Mouse (Mus musculus): ENCODE results near the gene Lix1l.

DNA sequence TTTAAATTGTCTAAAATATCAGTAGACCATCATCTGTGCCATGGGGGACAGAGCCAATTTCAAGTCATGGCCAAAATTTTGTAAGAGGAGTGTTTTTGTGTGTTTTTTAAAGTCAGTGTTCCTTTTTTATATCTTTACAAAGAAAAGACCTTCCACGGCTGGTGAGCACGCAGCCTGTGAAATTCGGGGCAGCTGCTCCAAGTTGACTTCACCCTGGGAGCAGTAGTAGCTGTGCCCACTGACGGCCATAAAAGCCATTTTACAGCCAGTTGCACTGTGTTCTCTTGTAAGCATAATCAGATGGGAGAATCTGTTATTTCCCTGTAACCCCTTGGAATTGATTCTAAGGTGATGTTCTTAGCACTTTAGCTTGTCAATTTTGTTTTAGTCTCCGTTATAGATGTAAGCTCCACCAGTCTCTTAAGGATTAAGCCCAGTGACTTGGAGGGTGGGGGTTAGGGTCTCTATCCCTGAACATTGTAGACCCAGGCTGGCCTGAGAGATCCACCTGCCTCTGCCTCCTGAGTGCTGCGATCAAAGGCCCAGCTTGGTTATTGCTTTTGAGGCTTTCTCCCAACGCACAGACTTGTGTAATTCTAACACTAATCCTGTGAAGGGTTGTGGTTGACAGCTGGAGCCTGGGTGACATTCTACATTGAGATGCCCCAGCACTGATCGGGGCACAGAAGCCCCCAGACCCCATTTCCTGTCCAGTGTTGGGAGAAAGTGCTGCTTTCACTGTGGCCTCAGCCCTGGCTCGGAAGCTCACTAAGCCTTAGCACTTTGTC, 39.9 kb upstream of the Lix1l start:
- TF ChIP-seq POLR2A (IDR thresholded peaks at IDR 0.05; ENCODE audit: borderline replicate concordance, extremely low read depth, insufficient read depth, insufficient read length, poor library complexity, severe bottlenecking) (no peak), CTCF (IDR thresholded peaks at IDR 0.05; ENCODE audit: borderline replicate concordance, extremely low read depth, insufficient read depth, insufficient read length) (no peak)
